Mouse (Mus musculus): Measurements from ENCODE around the gene Gm20219. TPM values are rescaled to one million over a fixed set of nuclear protein-coding genes. Genes with fewer than 3 reads are reported as not detected.
"Not testable (repeated sequence)": the region's sequence is repeated elsewhere in the genome, so short reads cannot be mapped to it uniquely, and the experiment has no call there.

The Gm20219 gene
- total RNA-seq, 2 experiments from 2014 or later: 3.3 to 5.4 TPM

GRCm38 (mm10) chr17:56512310-56512709, 41.9 kb downstream of the Gm20219 start, which contains the start of gene Znrf4:
TSS of gene Znrf4 (minus strand) at chr17:56512431.
- DNase-seq: no peak

DNA sequence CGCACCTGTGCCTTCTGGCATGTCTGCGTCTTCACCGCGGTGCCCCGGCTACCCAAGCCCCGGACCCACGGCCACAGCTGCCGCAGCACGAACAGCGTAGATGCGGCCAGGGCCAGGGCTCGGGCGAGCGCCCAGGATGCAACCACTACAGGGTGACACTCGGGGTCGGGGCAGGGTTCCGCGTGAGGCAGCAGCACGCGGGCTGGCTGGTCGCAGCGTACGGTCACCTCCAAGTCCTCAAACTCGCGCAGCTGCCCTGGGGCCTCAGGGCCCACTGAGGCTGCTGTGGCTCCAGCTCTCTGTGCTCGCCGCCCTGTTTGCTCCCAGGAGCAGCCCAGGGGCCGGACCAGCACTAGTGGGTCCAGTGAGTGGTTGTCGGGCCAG, 42.5 kb downstream of the Gm20219 start:
- DNase-seq: no peak

DNA sequence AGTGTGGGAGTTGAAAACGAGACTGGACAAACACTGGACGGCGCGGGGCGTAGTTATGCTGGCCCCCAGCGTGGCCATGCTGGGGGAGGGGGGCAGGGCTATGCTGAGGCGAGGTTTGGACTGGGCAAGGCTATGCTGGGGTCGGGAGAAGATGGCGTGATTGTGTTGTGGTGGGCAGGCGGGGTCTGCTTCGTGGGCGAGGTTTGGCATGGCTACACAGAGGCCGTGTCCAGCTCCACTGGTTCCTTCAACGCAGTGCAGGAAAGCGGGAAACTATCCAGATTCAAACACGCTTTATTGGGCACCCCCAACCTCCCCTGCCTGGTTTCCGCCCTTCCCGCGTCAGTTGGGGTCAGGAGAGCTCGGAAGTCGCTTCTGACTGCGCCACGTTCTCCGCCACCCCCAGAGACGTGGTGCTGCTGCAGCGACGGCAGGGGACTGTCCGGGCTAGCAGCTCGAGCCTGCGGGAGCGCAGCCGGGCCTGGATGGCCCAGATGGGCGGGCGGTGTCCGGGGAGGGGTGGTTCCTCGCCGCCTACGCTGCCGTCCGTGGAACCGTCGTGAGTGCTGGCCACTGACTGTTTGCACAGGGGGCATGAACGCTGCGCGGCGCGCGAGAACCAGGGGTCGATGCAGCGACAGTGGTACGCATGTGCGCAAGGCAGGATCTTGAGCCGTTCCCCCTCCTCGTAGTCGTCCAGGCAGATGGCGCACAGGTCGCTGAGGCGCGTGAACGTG, 43.0 kb downstream of the Gm20219 start:
- DNase-seq: peak in 1 of 2 experiments; percentile 15

DNA sequence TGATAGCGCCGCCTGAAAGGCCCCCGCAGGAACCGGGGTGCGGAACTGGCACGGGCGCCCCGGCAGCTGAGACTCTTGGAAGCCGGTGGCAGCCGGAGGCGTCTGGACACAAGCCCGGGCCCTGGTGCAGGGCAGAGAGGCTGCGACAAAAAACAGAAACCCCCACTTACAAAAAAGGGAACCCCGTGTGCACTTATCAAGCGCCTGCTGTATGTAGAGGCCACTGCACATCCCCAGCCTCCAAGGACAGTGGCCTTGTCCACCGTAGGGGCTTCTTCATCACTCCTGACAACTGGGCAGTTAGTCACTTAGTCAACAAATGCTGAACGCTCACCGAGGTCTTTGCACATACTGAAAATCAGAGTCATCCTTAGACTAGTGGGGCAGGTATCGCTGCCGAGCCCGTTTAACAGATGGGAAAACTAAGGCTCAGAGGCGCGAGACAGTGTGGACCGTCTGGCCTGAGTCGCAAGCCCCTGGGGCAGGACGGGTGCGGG, 43.7 kb downstream of the Gm20219 start:
- peak; percentile 62 to 76 for DNase-seq

DNA sequence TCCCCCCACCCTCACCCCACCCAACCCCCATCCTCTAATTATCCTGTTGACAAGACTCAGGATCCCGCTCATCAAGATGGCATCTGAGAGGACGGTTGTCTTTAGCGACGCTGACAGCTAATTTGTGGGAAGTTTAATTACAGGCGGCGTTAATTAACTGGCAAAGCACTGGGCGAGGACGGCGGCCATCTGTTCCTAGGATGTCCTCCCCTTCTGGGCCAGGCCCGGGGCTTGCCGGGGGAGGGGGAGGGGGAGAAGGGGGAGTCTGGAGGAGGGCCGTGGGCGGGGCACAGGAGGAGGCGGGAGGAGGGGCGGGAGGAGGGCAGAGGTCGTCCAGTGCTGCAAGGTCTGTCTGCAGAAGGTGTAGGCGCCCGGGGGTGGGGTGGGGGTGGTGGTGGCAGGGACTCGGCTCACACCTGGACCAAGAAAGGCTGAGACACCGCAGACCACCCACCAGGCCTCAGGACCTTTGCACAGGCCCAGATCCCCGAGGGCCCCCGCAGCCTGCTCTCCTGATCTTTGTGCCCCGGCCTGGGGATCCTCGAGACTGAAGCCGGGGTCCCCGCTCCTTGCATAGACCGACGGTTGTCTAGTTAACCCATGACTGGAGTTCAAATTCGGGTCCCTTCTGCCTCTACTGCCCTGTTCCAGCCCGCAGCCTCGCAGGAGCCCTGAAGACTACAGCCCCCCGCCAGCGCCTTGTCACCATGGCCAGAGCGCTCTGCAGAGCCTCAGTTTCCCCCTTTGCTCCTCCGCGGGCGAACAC, 44.3 kb downstream of the Gm20219 start:
- peak in 1 of 2 experiments; percentile 43 for DNase-seq

DNA sequence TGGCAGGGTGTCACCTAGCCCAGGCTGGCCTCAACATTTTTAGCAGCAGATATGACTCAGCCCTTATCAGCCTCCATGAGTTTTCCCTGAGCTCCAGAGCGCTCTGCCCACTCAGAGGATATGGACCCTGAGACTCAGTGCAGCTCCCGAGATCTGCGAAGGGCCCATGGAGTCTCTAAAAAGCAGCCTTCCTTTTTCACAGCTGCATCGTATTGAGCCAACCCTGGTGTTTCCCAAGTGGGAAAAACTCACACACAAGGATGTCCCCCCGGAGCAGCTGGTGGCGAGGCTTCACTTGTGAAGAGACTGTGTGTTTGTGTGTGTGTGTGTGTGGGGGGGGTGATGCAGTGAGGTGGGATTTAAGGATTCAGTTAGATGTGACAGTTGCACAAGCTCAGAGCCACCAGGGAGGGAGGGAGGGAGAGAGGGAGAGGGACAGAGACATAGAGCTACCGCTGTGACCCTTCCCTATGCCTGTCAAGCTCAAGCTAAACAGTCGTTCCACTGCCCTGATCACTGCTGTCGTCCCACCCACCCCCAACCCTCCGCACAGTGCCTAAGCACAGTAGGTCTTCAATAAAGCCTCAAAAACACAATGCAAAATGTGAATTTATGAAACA, 45.1 kb downstream of the Gm20219 start:
- DNase-seq: peak in 1 of 2 experiments; percentile 0

- DNase-seq: peak; percentile 95 to 96
Observed at GRCm38 (mm10) chr17:56507161-56508068, 46.8 kb downstream of the Gm20219 start.

GRCm38 (mm10) chr17:56506417-56507065, 47.6 kb downstream of the Gm20219 start:
- DNase-seq: peak in 1 of 2 experiments; percentile 4

- DNase-seq: peak in 1 of 2 experiments; percentile 12
Observed at GRCm38 (mm10) chr17:56505401-56505800, 48.8 kb downstream of the Gm20219 start.

- DNase-seq: peak; percentile 72 to 81
Observed at GRCm38 (mm10) chr17:56502526-56502925, 51.7 kb downstream of the Gm20219 start.

DNA sequence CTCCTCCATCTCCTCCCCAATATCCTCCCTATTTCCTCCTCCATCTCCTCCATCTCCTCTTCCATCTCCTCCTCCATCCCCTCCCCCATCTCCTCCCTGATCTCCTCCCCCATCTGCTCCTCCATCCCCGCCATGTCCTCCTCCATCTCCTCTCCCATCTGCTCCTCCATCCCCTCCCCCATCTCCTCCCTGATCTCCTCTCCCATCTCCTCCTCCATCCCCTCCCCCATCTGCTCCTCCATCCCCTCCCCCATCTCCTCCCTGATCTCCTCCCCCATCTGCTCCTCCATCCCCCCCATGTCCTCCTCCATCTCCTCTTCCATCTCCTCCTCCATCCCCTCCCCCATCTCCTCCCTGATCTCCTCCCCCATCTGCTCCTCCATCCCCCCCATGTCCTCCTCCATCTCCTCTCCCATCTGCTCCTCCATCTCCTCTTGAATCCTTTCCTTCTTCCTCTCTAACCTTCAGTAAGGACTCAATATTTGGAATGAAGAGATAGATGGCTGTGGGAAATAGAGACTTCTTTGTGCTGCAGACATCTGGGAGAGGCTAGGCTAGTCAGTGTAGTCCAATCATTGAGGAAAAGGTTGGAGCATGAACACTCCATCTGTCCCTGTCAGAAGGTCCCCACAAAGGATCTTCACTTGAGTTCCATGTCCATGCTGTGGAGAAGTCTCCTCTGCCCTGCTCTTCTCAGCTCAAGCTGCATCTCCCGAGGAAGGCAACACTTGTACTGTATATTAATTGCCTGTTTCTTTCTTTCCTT, 52.4 kb downstream of the Gm20219 start:
- DNase-seq: not testable (repeated sequence)

Other genes starting within 250 kb of the Gm20219 start
- gene Kdm4b, start 228.3 kb downstream of the Gm20219 start, total RNA-seq (2021): 10 to 100 TPM; 84.3 to 96.2 TPM
- gene Ptprs, start 77.9 kb downstream of the Gm20219 start, total RNA-seq (2021): 100 to 1,000 TPM; 657 to 686 TPM
- gene Znrf4, start 42.0 kb downstream of the Gm20219 start, total RNA-seq (2021): not detected
- gene Safb2, start 30.2 kb upstream of the Gm20219 start, total RNA-seq (2021): 100 to 1,000 TPM; 142 to 174 TPM
- gene Safb, start 30.4 kb upstream of the Gm20219 start, total RNA-seq (2021): 100 to 1,000 TPM; 178 to 183 TPM
- gene 2410015M20Rik, start 55.4 kb upstream of the Gm20219 start, total RNA-seq (2021): 100 to 1,000 TPM; 123 to 131 TPM
- gene Rpl36, start 59.0 kb upstream of the Gm20219 start, total RNA-seq (2021): 100 to 1,000 TPM; 358 to 400 TPM
- gene Lonp1, start 72.5 kb upstream of the Gm20219 start, total RNA-seq (2021): 10 to 100 TPM; 58.7 to 59.4 TPM
- gene Catsperd, start 73.8 kb upstream of the Gm20219 start, total RNA-seq (2021): under 1 TPM; 0.82 to 0.91 TPM
- gene Ranbp3, start 118.9 kb upstream of the Gm20219 start, total RNA-seq (2021): 10 to 100 TPM; 86.7 to 88.3 TPM
- gene Ndufa11, start 163.4 kb upstream of the Gm20219 start, total RNA-seq (2021): 100 to 1,000 TPM; 213 to 221 TPM
- 10 to 100 TPM; 10.4 to 14.2 TPM for gene Vmac, start 163.6 kb upstream of the Gm20219 start, total RNA-seq (2021)
- 1 to 10 TPM; 2.8 to 3.9 TPM for gene Nrtn, start 203.1 kb upstream of the Gm20219 start, total RNA-seq (2021)
- gene Dus3l, start 210.4 kb upstream of the Gm20219 start, total RNA-seq (2021): 10 to 100 TPM; 68.6 to 71.1 TPM
- gene Prr22, start 215.9 kb upstream of the Gm20219 start, total RNA-seq (2021): 1 to 10 TPM; 1.4 to 1.5 TPM